In genomic region chr1:75521321-75522031, GRCm38 (mm10) we compare ENCODE assay signal across 8 mouse cellular contexts. TPM values are rescaled to one million over a fixed set of nuclear protein-coding genes. Genes with fewer than 3 reads are reported as not detected.
A peak's percentile ranks its signal among the peaks of the same experiment; 100 is the strongest.
DNase-seq lines count a peak whose midpoint lies in the region; ATAC-seq lines count a peak whose summit lies in the region.

Stk11ip (plus strand) TSS chr1:75521529.

- no peaks in the 10 kb centered on the region for H3K9me3 ChIP-seq in lung, embryonic 16.5 days (ENCODE audit: control insufficient read depth, low read length)

- H3K4me2 ChIP-seq in lung, embryonic 16.5 days (ENCODE audit: low read depth, low read length): peak within 1 kb of the TSS; percentile 74

- H3K36me3 ChIP-seq in lung, embryonic 16.5 days (ENCODE audit: control insufficient read depth, insufficient read depth, low read length): no peaks in the 10 kb centered on the region

- peak; percentile 89 for DNase-seq in MEL-GATA-1-ER (ENCODE audit: extremely low read depth, low read depth)
- peak; percentile 90 for DNase-seq in cerebellum, adult 8-10 months
- DNase-seq in forelimb bud, embryonic 11.5 days (ENCODE audit: low read depth, low spot score): peak; percentile 94
- DNase-seq in layer of hippocampus, adult 9-10 months (ENCODE audit: low spot score): peak; percentile 89
- DNase-seq in ovary, postnatal 10 days (ENCODE audit: low spot score): peak; percentile 87
- peak; percentile 85 to 86 for DNase-seq in thymus, postnatal 10 days (ENCODE audit: low spot score in 2 of 2)

- peak within 1 kb of the TSS; percentile 70 for H3K9ac ChIP-seq in lung, embryonic 16.5 days (ENCODE audit: low read length)

- peak within 1 kb of the TSS; percentile 98 for H3K27ac ChIP-seq in lung, embryonic 16.5 days (ENCODE audit: low read length)

- WGBS in lung, embryonic 16.5 days: under 1% methylated on average over 46 of the region's 46 CpGs

- no peaks in the 10 kb centered on the region for H3K27me3 ChIP-seq in lung, embryonic 16.5 days (ENCODE audit: control insufficient read depth, insufficient read depth, low read depth, low read length)

- peaks cover 13% of the 10 kb centered on the region for H3K4me1 ChIP-seq in lung, embryonic 16.5 days (replicated peaks; ENCODE audit: control insufficient read depth, insufficient read depth, low read length)

- H3K4me3 ChIP-seq in lung, embryonic 16.5 days (ENCODE audit: low read length): peak within 1 kb of the TSS; percentile 68

- ATAC-seq in hematopoietic stem cell, adult 5-6 weeks (replicated peaks in 1 of 2; ENCODE audit: insufficient read depth in 1 of 2, low FRiP score in 2 of 2, low TSS enrichment in 1 of 2, low read depth in 1 of 2, poor library complexity in 2 of 2, severe bottlenecking in 2 of 2): peak; percentile 98 to 99
- ATAC-seq in lung, embryonic 16.5 days (ENCODE audit: low read depth): peak; percentile 98

RNA-seq across cellular contexts. Expression of gene Stk11ip, which starts in this region (rescaled TPM):
- total RNA-seq in hematopoietic stem cell, adult 5-6 weeks (2017): 17.9 and 21.6 TPM in 2 replicates
- 19.5 and 20.0 TPM in 2 replicates for polyA plus RNA-seq in lung, embryonic 16.5 days (2015; fragmentation: Nextera tagmentation; extraction: Ambion mirVana)

Comparison
In these comparisons a context has a peak if more than half of its experiments do, and no peak if none do; other contexts are left out.
1. Peak in every context shown above with its lines: DNase-seq, ATAC-seq, H3K4me3 ChIP-seq and H3K27ac ChIP-seq.